Mouse (Mus musculus): ENCODE data around the gene Olfr1404.

DNA sequence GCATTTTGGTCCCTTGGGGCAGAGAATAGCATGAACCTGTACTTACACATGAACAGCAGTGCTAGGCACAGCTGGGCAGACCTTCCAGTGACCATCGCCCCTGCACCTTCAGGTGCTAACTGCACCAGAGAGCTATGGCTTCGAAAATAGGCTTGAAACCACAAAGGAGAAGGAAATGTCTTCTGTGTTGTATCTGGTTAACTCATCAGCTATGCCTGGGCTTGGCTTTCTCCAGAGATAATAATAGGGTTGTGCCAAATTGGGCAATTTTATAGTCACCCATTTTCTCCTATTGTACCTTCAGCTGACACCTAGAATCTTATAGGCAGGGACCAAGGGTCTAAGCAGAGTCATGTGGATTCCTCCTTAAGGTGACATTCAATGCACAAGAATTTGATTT is 14.9 kb downstream of the Olfr1404 start, which contains the start of gene Fcer1a:
- TF ChIP-seq CTCF (IDR thresholded peaks at IDR 0.05; ENCODE audit: low read depth) (no peak), EP300 (optimal IDR thresholded peaks at IDR 0.05) (no peak)

Data from stomach, postnatal 0 days (tissue).